Mouse (Mus musculus) left cerebral cortex, postnatal 25 days (tissue): ENCODE results near the gene Srsf1. TPM values are rescaled to one million over a fixed set of nuclear protein-coding genes. Genes with fewer than 3 reads are reported as not detected.

Experiments
- DNase-seq, 2 experiments: peaks; one replicate each; pipeline ENCODE4 v3.0.0; 2022; ENCODE audit warnings: low spot score in 2 of 2, mixed read lengths in 1 of 2
- intact Hi-C: fragments of 180-260 bp; cut with DNase I; formaldehyde crosslinking; loops from one replicate; pipeline ENCODE4 v1.15.1; 2025
- total RNA-seq, 2 experiments: library from RNA; stranded (reverse); gene quantifications; 2 replicates each; pipeline ENCODE4 v1.2.3; 2021

Gene Srsf1
- total RNA-seq, 2 experiments from 2014 or later, result 177 to 190 TPM

DNA sequence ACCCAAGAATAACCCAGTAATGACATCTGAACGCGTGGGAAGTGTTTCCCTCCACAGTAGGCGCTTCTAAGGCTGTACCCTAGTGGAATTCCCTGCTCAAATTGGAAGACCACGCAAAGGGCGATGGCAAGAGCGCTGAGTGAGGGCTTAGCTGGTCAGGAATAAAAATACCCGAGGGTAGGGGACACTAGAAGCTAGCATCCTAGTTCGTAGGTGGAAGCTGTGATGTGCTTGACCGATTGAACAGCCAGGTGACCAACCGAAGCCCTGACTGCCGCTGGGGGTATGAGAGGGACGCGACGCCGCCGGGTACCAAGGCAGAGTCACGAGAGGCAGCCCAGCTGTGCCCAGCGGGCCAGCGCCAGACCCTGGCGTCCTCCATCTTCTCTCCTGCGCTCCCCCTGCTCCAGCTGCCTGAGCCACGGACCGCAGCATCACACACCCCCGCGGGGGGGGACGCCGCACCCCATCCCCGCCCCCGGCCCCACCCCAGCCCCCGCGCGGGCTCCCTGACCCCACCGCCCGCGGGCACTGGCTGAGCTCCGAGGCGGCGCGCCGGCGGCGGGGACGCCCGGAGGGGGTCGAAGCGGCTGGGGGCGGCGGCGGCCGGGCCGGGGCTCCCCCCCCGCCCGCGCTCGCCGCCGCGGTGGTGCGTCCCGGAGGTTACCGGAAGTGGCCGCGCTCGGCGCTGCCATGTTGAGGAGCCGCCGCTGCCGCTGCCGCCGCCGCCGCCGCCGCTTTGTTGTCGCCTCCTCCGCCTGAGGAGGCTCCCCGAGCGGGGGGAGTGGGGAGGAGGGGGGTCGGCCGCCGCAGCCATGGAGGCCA is 20.6 kb downstream of the Srsf1 start, which contains the start of gene Vezf1:
Gene Vezf1, plus strand, starts transcription at position 694 of the 825 bp plus-strand sequence.
- DNase-seq, result peak; percentile 65 to 66
- intact Hi-C loops, result loop anchor here (2.0 kb wide), 2 partner anchors 31 to 95 kb away; partner anchors contain the start of gene Cuedc1

DNA sequence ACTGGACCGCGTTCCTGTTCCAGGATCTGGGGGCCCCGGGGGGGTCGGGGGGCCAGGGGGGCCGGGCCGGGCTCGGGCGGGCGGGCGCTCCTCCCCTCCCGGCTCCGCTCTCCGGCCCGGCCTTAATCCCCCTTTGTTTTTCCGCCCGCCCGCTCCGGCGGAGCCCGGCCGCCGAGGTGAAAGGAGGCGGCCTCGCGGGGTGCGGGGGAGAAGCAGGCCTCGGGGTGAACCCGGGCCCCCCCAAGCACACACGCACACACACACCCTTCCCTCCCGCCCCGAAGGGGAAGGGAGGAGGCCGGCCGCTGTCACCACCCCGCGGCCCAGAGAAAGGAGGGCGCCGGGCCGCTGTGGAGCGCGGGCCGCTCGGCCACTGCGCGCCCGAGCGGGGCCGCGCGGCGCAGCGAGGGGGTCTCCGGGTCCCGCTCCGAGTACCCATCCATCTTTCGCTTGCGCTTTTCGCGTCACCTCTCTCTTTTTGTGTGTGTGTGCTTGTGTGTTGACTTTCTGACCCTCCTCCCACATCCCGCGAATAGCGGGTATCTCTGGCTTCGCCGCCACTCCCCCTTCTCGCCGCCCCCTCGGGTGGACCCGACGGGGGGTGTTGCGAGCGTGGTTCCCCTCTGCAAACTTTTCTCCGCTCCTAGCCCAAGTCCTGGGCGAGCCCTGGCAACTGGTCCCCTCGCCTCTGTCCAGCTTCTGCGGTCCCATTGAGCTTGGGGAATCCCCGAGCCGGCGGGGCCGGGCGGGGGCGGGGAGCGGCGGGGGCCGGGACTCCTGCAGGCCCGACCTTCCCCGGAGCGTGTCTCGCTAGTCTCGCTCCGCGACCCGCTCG is 21.5 kb downstream of the Srsf1 start:
- DNase-seq, result peak; percentile 17 to 41
- intact Hi-C loops, result loop anchor here (2.0 kb wide), 2 partner anchors 30 to 94 kb away; partner anchors contain the start of gene Cuedc1

DNA sequence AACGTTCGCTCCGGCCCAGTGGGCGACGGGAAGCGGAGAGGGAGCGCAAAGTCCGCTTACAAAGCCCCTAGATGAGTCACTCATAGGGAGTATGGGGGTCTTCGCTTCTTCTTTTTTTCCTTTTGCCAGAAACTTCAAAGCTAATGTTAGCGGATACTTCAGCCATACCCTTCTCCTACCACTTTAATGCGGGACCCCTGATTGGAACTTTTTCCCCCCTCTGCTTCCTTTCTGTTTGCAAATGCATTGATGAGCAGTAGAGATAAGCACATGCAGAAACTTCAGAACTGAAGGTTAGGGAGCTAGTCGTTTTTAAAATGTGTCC is 22.0 kb downstream of the Srsf1 start:
- no peak for DNase-seq
- intact Hi-C loops, result loop anchor here (2.0 kb wide), 2 partner anchors 30 to 94 kb away; partner anchors contain the start of gene Cuedc1

DNA sequence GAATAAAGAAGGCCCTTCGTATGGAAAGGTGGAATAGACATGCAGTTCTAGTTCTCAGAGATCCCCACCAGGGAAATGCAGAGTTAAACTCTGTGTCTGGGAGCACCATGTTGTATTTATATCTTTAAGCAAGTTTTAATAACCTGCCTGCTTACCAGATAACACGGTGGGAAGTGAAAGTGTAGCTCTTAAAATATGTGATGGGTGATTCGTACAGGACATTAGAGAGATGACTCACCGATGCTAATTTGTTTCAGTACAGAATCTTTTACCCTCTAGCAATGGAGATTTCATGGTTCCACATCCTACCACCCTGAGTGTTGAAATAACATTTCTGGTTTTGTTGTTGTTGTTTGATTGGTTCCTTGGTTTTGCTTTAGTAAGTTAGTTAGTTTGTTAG is 23.2 kb downstream of the Srsf1 start:
- intact Hi-C loops, result loop anchor here (5.0 kb wide), 1 partner anchor 752 kb away; no protein-coding TSS in a partner anchor

DNA sequence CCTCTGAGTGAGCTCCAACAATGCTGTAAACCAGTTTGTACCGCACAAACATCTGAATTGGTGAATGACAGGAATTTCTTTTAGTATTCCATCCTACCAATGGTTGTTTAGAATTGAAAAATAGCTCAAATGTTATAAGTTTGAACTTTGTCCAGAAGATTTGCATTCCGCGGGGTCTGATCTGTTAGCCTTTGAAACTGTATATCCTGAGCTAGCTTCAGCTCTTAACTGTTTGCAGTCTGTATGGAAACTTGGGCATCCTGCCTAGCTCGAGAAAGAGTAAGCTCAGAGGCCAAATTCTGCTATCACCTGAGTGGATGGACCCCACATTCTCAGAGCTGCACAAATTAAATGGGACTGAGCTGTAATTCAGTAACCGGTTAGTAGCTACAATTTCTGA is 23.9 kb downstream of the Srsf1 start:
- no peak for DNase-seq
- intact Hi-C loops, result loop anchor here (5.0 kb wide), 1 partner anchor 751 kb away; no protein-coding TSS in a partner anchor

More for the DNA sequence above, 23.2 kb downstream of the Srsf1 start:
- no peak for DNase-seq

DNA sequence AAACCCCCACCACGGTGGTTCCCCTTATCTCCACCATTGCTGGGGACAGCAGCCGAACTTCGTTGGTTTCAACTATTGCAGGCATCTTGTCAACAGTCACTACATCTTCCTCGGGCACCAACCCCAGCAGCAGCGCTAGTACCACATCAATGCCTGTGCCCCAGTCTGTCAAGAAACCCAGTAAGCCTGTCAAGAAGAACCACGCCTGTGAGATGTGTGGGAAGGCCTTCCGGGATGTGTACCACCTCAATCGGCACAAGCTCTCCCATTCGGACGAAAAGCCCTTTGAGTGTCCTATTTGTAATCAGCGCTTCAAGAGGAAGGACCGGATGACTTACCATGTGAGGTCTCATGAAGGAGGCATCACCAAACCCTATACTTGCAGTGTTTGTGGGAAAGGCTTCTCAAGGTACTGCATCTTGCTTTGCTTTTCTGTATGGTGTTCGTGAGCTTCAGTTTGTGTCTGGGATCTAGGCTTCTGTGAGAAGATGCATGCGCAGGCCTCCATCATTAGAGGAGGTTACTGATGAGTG is 26.2 kb downstream of the Srsf1 start:
- no peak for DNase-seq
- intact Hi-C loops, result loop anchor here (5.0 kb wide), 1 partner anchor 749 kb away; no protein-coding TSS in a partner anchor

DNA sequence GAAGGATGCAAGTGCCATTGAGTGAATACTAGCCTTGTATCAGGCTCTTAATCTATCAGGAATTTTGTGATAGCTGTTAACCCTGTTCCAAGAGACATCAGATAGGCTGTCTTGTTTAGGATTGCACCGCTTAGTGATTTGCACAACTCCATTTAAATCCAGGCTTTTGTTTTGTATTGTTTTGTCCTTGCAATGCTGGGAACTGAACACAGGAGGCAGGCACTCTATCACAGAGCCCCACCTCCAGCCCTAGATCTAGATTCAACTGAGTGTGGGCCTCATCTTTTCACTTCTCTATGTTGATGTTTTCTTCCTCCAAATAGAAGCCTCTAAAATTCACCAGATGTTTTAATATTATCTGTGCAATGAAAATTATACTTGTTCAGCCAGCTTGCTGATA is 28.5 kb downstream of the Srsf1 start:
- intact Hi-C loops, result no loop called here
- DNase-seq, result no peak

DNA sequence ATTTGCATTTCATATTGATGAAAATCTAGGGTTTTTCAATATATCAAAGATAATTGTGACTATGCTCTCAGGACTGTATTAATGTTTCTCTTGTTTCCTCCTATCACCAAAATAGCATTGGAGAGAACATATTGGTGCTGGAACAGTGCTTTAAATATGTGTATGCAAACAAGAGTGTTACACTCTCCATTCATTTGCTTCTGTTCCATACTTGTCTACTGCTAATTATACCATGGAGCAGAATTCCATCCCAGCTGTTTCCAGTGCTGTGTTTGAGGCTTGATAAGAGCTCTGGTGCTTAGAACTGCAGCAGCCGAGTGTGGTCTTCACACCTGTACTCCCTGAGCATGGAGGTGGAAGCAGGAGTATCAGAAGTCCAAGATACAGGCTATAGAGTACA is 29.2 kb downstream of the Srsf1 start:
- DNase-seq, result peak in 1 of 2 experiments; percentile 20
- intact Hi-C loops, result no loop called here

DNA sequence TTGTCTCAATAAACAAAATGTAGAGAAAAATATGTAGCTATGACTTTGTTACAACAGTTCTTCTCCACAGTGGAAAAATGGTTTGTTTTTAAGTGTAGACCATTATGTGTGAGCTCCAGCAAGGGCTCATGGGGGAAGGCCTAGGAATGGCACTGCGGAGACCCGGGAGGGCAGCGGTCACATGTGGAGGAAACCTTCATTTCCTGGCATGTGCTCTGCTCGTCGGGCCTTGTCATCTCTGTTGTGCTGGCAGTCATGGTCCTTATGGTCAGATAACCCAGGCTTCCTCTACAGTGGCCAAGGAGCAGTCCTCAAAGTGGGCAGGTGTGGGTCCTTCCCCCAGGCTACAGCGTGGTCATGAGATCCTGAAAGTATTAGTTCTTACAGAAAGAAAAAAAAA is 36.5 kb downstream of the Srsf1 start:
- intact Hi-C loops, result no loop called here
- DNase-seq, result no peak

DNA sequence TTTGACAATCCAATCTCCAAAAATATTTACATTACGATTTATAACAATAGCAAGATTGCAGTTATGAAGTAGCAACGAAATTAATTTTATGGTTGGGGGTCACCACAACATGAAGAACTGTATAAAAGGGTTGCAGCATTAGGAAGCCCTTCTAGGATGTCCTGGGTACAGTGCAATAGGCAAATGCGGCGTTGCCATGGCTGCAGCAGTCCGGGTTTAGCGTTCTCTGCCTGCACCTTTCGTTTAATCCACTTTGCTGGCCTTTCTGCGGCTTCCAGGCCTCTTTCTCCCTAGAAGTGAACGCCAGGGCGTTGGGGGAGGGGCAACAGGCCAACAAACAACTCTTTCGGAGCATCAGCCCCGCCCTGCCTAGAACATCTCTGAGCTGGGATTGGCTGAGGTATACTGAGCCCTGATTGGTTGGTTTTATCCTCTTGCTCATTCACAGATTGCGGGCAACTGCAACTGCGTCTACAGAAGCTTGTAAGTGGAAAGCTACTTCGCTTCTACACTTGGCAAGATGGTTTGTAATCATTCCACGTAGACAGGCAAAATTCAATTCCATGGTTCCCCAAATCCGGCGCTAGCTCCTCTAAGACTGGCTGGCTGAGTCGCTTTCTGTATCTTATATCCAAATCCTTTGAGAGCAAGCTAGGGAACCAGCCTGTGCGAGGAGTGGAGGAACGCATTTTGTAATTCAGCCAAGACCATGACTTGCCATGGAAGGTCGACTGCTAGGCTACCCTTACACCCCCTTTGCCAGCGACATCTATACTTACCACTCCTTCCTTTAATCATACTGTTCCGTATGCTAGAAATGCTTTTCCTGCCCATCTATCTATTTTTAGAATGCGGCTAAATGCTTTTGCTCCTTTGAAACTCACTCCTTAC is 39.8 kb downstream of the Srsf1 start:
- DNase-seq, result peak; percentile 86 to 94
- intact Hi-C loops, result no loop called here

DNA sequence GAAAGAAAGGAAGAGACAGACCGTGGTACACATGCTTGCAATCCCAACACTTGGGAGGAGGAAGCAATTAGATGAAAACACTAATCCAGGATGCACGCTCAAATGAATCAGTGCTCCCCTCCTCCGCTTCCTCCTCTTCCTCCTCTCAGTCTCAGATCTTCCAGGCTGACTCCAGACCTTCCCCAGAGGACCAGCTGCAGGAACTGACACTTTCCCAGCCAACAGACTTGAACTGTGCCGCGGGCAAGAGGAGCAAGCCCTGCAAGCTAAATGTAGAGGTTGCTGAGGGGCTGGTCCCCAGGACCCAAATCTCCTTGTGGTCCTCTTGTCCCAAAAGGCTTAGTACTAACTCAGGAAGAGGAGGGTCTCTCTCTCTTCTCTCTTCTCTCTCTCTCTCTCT is 42.0 kb downstream of the Srsf1 start:
- intact Hi-C loops, result no loop called here
- DNase-seq, result no peak

DNA sequence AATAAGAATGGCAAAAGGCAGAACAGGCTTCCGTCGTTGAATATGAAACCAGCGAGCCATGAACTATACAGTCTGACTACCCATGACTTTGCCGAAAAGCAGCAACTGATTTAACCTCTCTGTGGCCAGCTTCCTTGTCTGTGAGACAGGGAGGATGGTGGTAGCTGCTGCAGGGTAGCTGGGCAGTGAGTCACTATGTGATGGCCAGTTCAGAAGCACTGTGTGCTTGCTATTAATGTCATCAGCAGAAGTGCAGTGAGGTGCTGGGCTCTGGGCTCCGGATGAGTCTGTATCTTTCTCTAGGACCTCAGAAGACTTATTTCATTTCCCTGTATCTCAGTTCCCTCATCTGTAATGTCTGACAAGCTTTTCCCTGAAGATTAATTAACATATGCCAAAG is 43.1 kb downstream of the Srsf1 start:
- intact Hi-C loops, result no loop called here
- DNase-seq, result no peak

DNA sequence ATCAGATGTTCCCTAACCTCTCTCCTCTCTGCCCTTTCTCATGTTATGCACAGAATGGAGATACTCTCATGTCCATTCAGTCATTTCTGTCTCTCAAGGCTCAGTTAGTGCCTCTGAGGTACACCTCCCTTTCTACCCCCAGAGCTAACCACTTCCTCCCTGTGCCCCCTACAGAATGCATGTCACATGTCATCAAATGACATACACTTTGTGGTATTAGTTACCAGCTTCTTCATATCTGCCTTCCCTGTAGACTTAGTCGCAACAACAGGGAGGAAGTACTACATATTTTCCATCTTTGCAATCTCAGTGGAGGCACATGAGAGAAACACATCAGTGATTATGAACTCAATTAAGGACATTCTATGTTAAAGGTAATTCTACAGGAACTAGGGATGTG is 44.8 kb downstream of the Srsf1 start:
- intact Hi-C loops, result no loop called here
- DNase-seq, result no peak

DNA sequence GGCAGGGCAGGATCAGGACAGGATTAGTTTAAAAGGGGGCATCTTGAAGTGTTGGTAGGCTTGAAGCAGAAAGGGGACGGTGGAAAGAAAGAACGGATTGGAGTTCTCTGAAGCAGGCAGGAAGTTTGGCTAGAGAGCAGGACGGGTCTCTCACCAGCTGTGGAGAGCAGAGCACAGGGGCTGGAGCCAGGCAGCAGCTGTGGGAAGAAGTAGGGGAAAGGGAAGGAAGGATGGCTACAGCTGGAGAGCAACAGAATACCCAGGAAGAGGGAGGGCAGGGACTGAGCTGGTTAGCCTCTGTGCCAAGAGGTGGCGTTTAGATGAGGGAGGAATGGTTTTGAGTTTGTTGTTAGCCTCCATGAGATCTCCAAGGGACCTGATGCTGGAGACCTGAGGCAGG is 50.0 kb downstream of the Srsf1 start:
- intact Hi-C loops, result loop anchor here (5.0 kb wide), 2 partner anchors 50 to 65 kb away; no protein-coding TSS in a partner anchor
- DNase-seq, result no peak

DNA sequence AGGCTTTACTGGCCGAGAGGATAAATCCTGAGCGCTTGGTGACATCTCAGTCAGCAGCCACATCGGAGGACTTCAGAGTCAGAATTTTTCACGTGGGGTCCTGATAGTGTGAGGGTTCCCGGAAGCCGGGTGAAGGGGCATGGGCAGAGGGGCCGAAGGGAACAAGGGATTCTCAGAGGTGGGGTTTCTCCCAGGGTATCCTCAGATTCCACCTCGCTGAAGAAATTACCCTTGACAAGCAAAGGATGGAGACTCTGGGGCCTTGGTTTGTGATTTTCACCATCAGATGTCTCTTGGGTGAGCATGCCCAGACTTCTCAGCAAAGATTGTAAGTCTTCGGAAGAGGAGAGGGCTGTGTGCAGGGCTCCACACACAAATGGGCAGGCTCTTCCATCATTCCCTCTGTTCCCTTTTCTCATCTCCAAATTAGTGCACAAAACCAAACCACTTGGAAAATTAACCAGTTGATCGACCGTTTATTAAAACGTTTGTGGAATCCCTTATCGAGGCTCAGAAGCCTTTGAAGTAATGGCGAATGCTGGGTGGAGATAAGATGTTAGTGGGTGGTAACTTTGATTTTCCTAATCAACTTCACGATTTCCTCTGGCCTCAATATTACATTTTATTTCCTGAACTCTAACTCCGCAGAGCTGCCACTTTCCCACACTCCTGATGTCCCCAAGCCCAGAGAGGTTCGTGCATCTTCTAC is 51.0 kb downstream of the Srsf1 start, which contains the start of gene Cuedc1:
Gene Cuedc1, plus strand, starts transcription at position 38 of the 709 bp plus-strand sequence.
- intact Hi-C loops, result loop anchor here (2.0 to 5.0 kb wide), 3 partner anchors 29 to 64 kb away; partner anchors contain the start of gene Vezf1

DNA sequence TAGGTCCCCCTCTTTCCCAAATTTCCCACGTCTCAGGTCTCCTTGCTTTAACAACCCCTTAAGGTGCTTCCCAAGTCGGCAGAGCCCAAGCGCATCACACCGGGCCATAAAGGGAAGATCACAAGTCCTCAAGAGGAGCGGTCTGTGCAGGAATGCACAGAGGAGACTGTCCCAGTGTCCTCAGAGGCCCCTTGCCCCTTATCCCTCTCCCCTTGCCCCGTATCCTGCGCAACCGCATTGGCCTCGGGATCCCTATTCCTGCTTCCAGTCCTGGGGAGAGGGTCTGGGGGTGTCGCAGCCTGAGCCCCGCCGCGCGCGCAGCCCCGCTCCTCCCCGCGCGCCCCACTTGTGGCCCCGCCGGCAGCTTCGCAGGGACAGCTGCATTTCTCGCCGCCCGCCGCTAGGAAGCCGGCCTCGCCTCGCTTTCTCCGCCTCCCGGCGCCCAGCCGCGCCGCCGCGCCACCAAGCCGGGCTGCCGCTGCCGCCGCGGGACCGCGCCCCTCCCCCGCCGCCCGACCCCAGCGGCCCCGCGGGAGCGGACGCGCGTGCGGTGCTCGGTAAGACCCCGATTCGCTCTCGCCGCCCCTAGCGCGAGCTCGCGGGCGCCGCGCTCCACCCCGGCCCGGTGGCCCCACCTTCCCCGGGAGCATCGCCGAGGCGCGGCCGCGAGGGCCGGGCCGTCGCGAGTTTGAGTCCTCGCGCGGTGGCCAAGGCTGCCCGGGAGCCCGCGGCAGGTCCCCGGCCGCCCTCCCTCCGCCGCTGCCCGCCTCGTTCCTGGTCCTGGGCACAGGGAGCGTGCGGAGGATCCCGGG is 51.8 kb downstream of the Srsf1 start:
- intact Hi-C loops, result loop anchor here (1.0 to 5.0 kb wide), 4 partner anchors 30 to 88 kb away; partner anchors contain the start of gene Vezf1
- DNase-seq, result peak; percentile 66 to 77

More for the DNA sequence above, 51.0 kb downstream of the Srsf1 start, which contains the start of gene Cuedc1:
- DNase-seq, result no peak

DNA sequence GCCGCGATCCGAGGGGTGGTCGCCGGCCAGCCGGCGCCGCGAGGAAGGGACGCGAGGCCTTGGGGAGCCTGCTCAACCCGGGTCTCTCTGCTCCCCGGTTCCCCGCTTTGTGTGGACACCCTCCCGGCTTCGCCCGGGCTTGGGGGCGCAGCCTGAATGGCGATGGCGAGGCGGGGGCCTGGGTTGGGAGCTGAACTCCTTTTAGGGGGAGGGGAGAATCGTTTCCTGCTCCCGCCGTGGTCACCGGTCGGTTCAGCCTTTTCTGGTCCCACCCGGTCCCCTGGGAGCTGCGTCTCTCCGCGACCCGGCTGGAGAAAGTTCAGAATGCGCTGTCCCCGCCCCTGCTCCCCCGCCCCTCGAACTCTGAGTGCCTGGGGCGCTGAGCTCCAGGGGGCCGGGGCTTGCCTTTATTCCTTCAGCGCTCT is 52.4 kb downstream of the Srsf1 start:
- intact Hi-C loops, result loop anchor here (1.0 to 5.0 kb wide), 4 partner anchors 31 to 88 kb away; partner anchors contain the start of gene Vezf1
- peak; percentile 25 to 45 for DNase-seq
